Mouse (Mus musculus): ENCODE measurements around the gene Osbpl10.

Gene Osbpl10

GRCm38 (mm10) chr9:115147586-115148355, 169.4 kb downstream of the Osbpl10 start:
- ATAC-seq (ENCODE audit: insufficient number of reproducible peaks, low FRiP score, low TSS enrichment) = no peak

GRCm38 (mm10) chr9:115149011-115149756, 170.8 kb downstream of the Osbpl10 start:
- no peak for ATAC-seq (ENCODE audit: insufficient number of reproducible peaks, low FRiP score, low TSS enrichment)

GRCm38 (mm10) chr9:115161591-115161990, 183.2 kb downstream of the Osbpl10 start:
- no peak for ATAC-seq (ENCODE audit: insufficient number of reproducible peaks, low FRiP score, low TSS enrichment)

- no peak for ATAC-seq (ENCODE audit: insufficient number of reproducible peaks, low FRiP score, low TSS enrichment)
Measured at GRCm38 (mm10) chr9:115163031-115163430, 184.7 kb downstream of the Osbpl10 start.

GRCm38 (mm10) chr9:115163693-115164092, 185.3 kb downstream of the Osbpl10 start:
- ATAC-seq (ENCODE audit: insufficient number of reproducible peaks, low FRiP score, low TSS enrichment) = no peak

- no peak for ATAC-seq (ENCODE audit: insufficient number of reproducible peaks, low FRiP score, low TSS enrichment)
Measured at GRCm38 (mm10) chr9:115164351-115164750, 186.0 kb downstream of the Osbpl10 start.

- no peak for ATAC-seq (ENCODE audit: insufficient number of reproducible peaks, low FRiP score, low TSS enrichment)
Measured at GRCm38 (mm10) chr9:115165996-115166395, 187.6 kb downstream of the Osbpl10 start.

GRCm38 (mm10) chr9:115169591-115169990, 191.2 kb downstream of the Osbpl10 start:
- no peak for ATAC-seq (ENCODE audit: insufficient number of reproducible peaks, low FRiP score, low TSS enrichment)

- ATAC-seq (ENCODE audit: insufficient number of reproducible peaks, low FRiP score, low TSS enrichment) = no peak
Measured at GRCm38 (mm10) chr9:115172096-115172495, 193.7 kb downstream of the Osbpl10 start.

- no peak for ATAC-seq (ENCODE audit: insufficient number of reproducible peaks, low FRiP score, low TSS enrichment)
Measured at GRCm38 (mm10) chr9:115179154-115179553, 200.8 kb downstream of the Osbpl10 start.

- ATAC-seq (ENCODE audit: insufficient number of reproducible peaks, low FRiP score, low TSS enrichment) = no peak
Measured at GRCm38 (mm10) chr9:115179935-115180334, 201.6 kb downstream of the Osbpl10 start.

GRCm38 (mm10) chr9:115186402-115186801, 208.0 kb downstream of the Osbpl10 start:
- no peak for ATAC-seq (ENCODE audit: insufficient number of reproducible peaks, low FRiP score, low TSS enrichment)

- ATAC-seq (ENCODE audit: insufficient number of reproducible peaks, low FRiP score, low TSS enrichment) = no peak
Measured at GRCm38 (mm10) chr9:115190376-115190942, 212.1 kb downstream of the Osbpl10 start.

- ATAC-seq (ENCODE audit: insufficient number of reproducible peaks, low FRiP score, low TSS enrichment) = no peak
Measured at GRCm38 (mm10) chr9:115192890-115193289, 214.5 kb downstream of the Osbpl10 start.

- no peak for ATAC-seq (ENCODE audit: insufficient number of reproducible peaks, low FRiP score, low TSS enrichment)
Measured at GRCm38 (mm10) chr9:115197082-115197481, 218.7 kb downstream of the Osbpl10 start.

GRCm38 (mm10) chr9:115200166-115200862, 221.9 kb downstream of the Osbpl10 start:
- no peak for ATAC-seq (ENCODE audit: insufficient number of reproducible peaks, low FRiP score, low TSS enrichment)

GRCm38 (mm10) chr9:115201264-115201663, 222.9 kb downstream of the Osbpl10 start:
- no peak for ATAC-seq (ENCODE audit: insufficient number of reproducible peaks, low FRiP score, low TSS enrichment)

GRCm38 (mm10) chr9:115203136-115203535, 224.8 kb downstream of the Osbpl10 start:
- no peak for ATAC-seq (ENCODE audit: insufficient number of reproducible peaks, low FRiP score, low TSS enrichment)

- no peak for ATAC-seq (ENCODE audit: insufficient number of reproducible peaks, low FRiP score, low TSS enrichment)
Measured at GRCm38 (mm10) chr9:115205491-115205890, 227.1 kb downstream of the Osbpl10 start.

GRCm38 (mm10) chr9:115206219-115206618, 227.8 kb downstream of the Osbpl10 start:
- no peak for ATAC-seq (ENCODE audit: insufficient number of reproducible peaks, low FRiP score, low TSS enrichment)

- ATAC-seq (ENCODE audit: insufficient number of reproducible peaks, low FRiP score, low TSS enrichment) = no peak
Measured at GRCm38 (mm10) chr9:115209737-115210136, 231.4 kb downstream of the Osbpl10 start.

Measured in cerebellum, adult (tissue).